Mouse (Mus musculus) bone marrow macrophage, adult 2 months (primary cell): Measurements from ENCODE around the gene Chchd6.

Source experiments
- CTCF ChIP-seq: IDR thresholded peaks from 2 replicates; pipeline ENCODE4 v1.5.1; 2012; ENCODE audit warnings: low read depth, mild to moderate bottlenecking, low read length, moderate library complexity
- POLR2A ChIP-seq: IDR thresholded peaks from 2 replicates; pipeline ENCODE4 v1.6.1; 2012; ENCODE audit warnings: mild to moderate bottlenecking, low read depth, low read length, borderline replicate concordance

GRCm38 (mm10) chr6:89467908-89468307 is 127.5 kb downstream of the Chchd6 start:
- TF ChIP-seq POLR2A (no peak), CTCF (no peak)
